Mouse (Mus musculus) embryonic facial prominence, embryonic 13.5 days (tissue): Measurements from ENCODE around the gene Plac9b. TPM values are rescaled to one million over a fixed set of nuclear protein-coding genes. Genes with fewer than 3 reads are reported as not detected.
A peak's percentile ranks its signal among the peaks of the same experiment; 100 is the strongest.
"Not testable (repeated sequence)": the region's sequence is repeated elsewhere in the genome, so short reads cannot be mapped to it uniquely, and the experiment has no call there.

ENCODE experiments used
- ATAC-seq: fragments of 200-750 bp; cut with Nextera tagmentation; 2 replicates; pipeline ENCODE4 v1.8.0; 2017; ENCODE audit warnings: low read depth; ENCODE audit not compliant: insufficient number of reproducible peaks, insufficient read depth, low FRiP score, low TSS enrichment
- H3K27ac ChIP-seq: fragments of 300-500 bp; sonication (generic); 2 replicates; pipeline ENCODE4 v1.5.1; 2015; ENCODE audit warnings: moderate library complexity, mild to moderate bottlenecking, inconsistent platforms
- H3K27me3 ChIP-seq: fragments of 300-500 bp; sonication (generic); 2 replicates; pipeline ENCODE4 v1.6.1; 2015; ENCODE audit warnings: mild to moderate bottlenecking, inconsistent platforms
- H3K36me3 ChIP-seq: fragments of 300-500 bp; sonication (generic); 2 replicates; pipeline ENCODE4 v1.6.1; 2015; ENCODE audit warnings: mild to moderate bottlenecking, inconsistent platforms
- H3K4me1 ChIP-seq: fragments of 300-500 bp; sonication (generic); 2 replicates; pipeline ENCODE4 v1.6.1; 2015; ENCODE audit warnings: inconsistent platforms
- H3K4me2 ChIP-seq: fragments of 300-500 bp; sonication (generic); 2 replicates; pipeline ENCODE4 v1.6.1; 2015; ENCODE audit warnings: moderate library complexity, mild to moderate bottlenecking, inconsistent platforms
- H3K4me3 ChIP-seq: fragments of 300-500 bp; sonication (generic); 2 replicates; pipeline ENCODE4 v1.5.1; 2015; ENCODE audit warnings: mild to moderate bottlenecking, inconsistent platforms
- H3K9ac ChIP-seq: fragments of 300-500 bp; sonication (generic); 2 replicates; pipeline ENCODE4 v1.6.1; 2015; ENCODE audit warnings: mild to moderate bottlenecking, inconsistent platforms
- H3K9me3 ChIP-seq: fragments of 300-500 bp; sonication (generic); 2 replicates; pipeline ENCODE4 v1.6.1; 2016; ENCODE audit warnings: inconsistent platforms
- WGBS: fragments of 180-500 bp; shearing (Covaris S2); methylation state at CpG from one replicate; pipeline ENCODE4 v1.1.7; 2015; ENCODE audit warnings: mixed read lengths; 5-methylcytosine and 5-hydroxymethylcytosine counted together
- polyA plus RNA-seq: library from polyadenylated mRNA; unstranded; fragments of >200 nt; fragmentation: Nextera tagmentation; extraction: Ambion mirVana; gene quantifications from 2 replicates; pipeline ENCODE4 v1.2.1, GENCODE M21; 2015

The Plac9b gene
- polyA plus RNA-seq = 4.0 and 5.3 TPM in 2 replicates

DNA sequence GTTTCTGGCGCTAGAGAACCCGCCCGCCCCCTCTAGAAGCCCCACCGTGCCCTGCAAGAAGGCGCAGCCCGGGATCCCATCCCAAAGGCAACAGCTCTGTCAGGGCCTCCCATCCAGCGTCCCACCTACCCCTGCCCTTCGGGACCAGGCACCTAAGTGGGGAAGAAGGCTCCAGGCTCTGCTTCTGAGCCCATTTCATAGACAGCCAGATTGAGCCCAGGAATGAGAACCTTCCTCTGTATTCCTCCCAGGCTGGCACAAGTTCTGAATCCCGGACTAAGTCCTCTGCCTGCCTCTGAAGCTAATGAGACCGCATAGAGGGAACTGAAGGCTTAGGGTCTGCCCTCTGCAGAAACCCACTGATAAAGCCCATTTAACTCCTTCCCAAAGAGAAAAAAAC, at the start of gene Plac9b:
TSS of gene Plac9b (minus strand) at position 101 of the 400 bp plus-strand sequence.
- not testable (repeated sequence) for H3K36me3 ChIP-seq, H3K27me3 ChIP-seq, ATAC-seq, H3K4me3 ChIP-seq, H3K9ac ChIP-seq, H3K4me1 ChIP-seq, H3K9me3 ChIP-seq, H3K4me2 ChIP-seq, H3K27ac ChIP-seq
- WGBS = no CpG with 5 or more reads among the region's 10 CpGs

DNA sequence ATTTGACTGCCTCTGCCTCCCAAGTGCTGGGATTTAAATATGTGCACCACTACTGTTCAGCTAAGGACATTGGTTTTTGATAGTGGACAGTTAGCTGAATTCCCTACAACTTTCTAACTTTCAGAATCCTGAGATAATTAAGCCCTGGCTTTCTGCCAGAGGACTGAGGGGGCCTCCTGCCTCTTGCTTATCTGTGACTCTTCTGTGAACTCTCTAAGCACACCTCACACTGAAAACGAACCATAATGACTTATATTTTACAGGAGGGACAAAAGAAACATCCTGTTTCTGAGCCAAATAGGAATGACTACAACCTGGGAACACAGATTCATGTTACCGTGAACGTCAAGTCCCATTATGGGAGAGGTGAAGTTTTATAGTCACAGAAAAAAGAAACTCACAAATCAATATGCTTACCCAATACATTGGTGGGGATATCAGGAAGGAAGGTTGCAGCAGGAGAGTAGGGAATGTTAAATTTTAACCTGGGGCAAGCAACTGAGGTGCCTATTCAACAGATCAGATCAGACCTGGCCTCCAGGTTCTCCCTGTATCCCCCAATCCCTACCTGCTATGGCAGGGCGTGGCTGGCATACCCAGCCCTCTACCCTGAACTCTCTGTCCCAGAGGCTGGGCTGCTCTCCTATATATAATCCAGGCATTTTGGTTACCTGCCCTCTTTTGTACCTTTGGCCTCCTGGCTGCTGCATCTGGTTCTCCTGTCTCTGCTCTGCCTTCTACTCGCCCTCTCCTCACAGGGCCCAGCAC, 34.1 kb upstream of the Plac9b start:
- not testable (repeated sequence) for H3K27ac ChIP-seq, H3K9me3 ChIP-seq, ATAC-seq, H3K4me3 ChIP-seq, H3K27me3 ChIP-seq, H3K36me3 ChIP-seq, H3K4me1 ChIP-seq, H3K4me2 ChIP-seq, H3K9ac ChIP-seq
- no CpG with 5 or more reads among the region's 5 CpGs for WGBS

DNA sequence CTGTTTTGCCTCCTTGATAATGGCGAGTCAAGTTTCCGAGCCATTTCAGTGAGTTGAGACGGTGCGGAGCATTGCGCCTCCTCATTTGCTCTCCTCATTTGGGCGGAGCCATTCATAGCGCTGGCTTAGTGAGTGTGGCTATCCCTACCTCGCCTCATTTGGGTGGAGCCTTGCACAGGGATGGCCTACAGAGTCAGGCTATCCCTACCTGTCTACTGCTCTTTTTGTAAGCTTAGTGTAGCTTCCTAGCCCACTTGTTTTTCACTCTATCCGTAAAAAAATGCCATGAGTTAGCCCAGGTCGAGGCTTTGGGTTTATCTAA, 24.6 kb upstream of the Plac9b start, which contains the start of gene Tmem254b:
TSS of gene Tmem254b (minus strand) at position 116 of the 322 bp plus-strand sequence.
- ATAC-seq, H3K9ac ChIP-seq, H3K36me3 ChIP-seq, H3K4me1 ChIP-seq, H3K4me3 ChIP-seq, H3K9me3 ChIP-seq, H3K27ac ChIP-seq, H3K4me2 ChIP-seq, H3K27me3 ChIP-seq: not testable (repeated sequence)
- whole genome bisulfite sequencing = no CpG with 5 or more reads among the region's 10 CpGs

DNA sequence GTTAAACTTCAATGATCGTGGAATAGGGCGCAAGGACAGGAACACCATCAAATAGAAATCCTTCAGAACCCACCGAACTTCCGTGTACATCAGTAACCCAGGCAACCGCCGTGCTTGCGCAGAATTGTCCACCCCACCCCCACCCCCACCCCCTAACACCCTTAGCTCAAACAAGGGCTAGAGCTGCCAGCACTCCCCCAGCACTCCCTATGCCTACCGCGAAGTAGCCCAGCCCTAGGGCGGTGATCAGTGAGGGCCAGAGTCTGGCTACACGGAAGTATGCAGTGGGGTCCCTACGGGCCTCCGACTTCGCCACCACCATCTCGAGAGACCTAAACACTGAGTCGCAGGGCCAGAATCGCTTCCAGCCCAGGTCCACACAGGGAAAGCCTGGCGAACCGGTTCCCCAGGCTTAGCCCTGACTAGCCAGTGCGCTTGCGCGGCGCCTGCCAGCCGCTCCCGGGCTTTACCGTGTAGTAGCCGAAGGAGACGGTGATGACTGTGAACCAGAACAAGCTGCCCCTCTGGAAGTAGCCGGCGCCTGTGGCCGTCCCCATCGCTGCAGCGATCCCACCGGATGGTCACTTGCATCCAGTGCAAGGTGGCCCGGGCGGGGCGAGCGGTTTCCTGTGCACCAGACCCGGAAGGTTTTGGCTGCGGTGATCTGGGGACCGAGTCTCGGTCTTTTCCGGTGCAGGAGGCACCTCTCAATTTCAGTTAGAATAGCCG, 24.1 kb upstream of the Plac9b start:
- not testable (repeated sequence) for H3K27me3 ChIP-seq, H3K27ac ChIP-seq, H3K4me3 ChIP-seq, H3K4me2 ChIP-seq, H3K4me1 ChIP-seq, H3K36me3 ChIP-seq, H3K9ac ChIP-seq, H3K9me3 ChIP-seq
- ATAC-seq = peak; percentile 71
- WGBS = no CpG with 5 or more reads among the region's 44 CpGs

DNA sequence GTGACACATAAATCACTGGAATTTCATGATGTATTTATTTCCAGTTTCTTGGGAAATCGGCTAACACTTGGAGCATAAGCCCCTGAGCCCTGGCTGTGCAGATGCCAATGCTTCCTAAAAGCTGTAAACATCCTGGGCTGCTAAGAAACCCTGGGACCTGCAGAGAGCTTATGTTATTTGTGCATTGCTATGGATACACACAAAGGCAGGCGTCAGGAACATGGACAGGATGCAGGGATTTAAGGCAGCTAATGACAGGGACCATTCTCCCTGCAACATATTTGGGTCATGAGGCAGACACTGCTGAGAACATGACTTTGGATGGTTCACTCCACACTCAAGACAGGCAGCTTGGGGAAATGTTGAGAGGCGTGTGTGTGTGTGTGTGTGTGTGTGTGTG, 15.6 kb upstream of the Plac9b start:
- not testable (repeated sequence) for H3K9me3 ChIP-seq, H3K36me3 ChIP-seq, H3K27me3 ChIP-seq, H3K9ac ChIP-seq, H3K4me1 ChIP-seq, H3K4me3 ChIP-seq, H3K27ac ChIP-seq, ATAC-seq, H3K4me2 ChIP-seq
- WGBS = no CpG with 5 or more reads among the region's 3 CpGs

DNA sequence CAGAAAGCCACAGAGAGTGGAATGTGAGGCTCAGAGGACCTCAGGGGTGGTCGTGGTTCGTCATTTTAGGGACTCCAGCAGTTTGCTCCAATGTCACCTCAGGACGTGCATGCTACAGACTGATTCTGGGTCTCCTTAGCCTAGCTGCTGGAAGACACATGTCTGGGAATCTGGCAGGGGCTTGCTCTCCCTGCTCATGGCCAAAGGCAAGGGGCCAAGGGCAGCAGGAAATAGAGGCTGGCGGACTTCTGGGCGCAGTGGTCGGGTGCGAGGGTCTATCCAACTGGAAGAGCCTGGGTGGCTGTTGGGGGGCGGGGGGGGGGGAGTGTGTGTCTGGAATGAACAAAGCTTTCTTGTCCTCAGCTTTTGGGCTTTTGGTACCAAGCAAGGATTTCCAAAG, 6.1 kb upstream of the Plac9b start:
- not testable (repeated sequence) for H3K36me3 ChIP-seq, ATAC-seq, H3K9me3 ChIP-seq, H3K4me3 ChIP-seq, H3K4me2 ChIP-seq, H3K4me1 ChIP-seq, H3K9ac ChIP-seq, H3K27ac ChIP-seq, H3K27me3 ChIP-seq
- no CpG with 5 or more reads among the region's 8 CpGs for WGBS

DNA sequence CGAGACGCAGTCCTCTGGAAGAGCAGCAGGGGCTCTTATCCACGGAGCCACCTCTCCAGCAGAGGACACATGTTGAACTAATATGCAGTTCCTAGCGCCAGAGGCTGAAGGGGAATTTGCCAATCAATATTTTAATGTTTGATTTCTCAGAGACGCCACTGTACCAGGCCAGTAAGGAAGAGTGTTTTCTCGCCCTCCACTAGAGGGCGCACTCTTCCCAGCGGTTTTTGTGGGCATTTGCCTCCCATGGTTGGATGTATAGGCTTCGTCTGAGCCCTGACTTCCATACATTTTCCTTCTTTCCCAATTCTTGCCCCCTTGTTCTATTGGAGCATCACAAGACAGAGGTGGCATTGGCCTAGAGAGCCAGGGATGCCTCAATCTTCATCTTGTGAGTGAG, 4.4 kb upstream of the Plac9b start:
- not testable (repeated sequence) for H3K27me3 ChIP-seq, H3K4me2 ChIP-seq, H3K36me3 ChIP-seq, ATAC-seq, H3K27ac ChIP-seq, H3K4me3 ChIP-seq, H3K9me3 ChIP-seq, H3K9ac ChIP-seq, H3K4me1 ChIP-seq
- WGBS = no CpG with 5 or more reads among the region's 9 CpGs

DNA sequence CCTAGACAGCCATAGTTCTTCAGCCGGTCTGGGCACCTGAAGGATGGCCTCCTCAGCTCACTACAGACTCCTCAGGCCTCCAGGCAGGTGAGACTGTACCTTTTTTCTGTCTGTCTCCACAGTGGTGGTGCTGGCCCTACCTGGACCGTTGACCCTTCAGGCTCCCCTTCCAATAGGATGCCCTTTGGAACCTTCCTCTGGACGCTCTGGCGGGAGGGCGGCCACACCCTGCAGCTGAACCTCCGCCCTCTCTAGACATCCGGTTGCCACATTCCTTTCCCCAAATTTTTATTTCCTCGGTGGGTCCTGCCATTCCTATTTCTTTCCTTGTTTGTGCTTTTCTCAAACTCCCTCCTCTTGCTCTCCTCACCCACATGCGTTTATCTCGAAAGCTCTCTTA, 620 bp downstream of the Plac9b start:
- no CpG with 5 or more reads among the region's 10 CpGs for WGBS

DNA sequence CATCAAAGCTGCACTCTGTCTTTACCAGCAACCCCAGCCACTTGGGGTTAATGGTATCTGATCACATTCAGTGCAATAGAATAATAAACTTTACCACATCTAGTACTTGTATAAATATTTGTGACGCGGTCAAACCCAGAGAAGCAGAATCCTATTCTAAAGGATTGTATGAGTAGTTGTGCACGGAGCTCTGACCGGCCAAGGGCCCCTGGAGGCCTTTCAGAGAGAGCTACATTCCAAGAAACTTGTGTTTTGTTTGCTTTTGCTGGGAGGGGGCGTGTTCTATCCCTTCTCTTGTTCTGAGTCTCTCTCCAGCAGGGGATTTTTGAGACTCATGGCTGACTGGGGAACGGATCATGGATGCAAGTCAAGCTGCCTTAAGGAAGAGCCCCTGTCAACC, 7.3 kb downstream of the Plac9b start:
- WGBS = no CpG with 5 or more reads among the region's 6 CpGs
- ATAC-seq = not testable (repeated sequence)

More for the DNA sequence above, 620 bp downstream of the Plac9b start:
- H3K4me3 ChIP-seq, ATAC-seq, H3K4me1 ChIP-seq, H3K9ac ChIP-seq, H3K36me3 ChIP-seq, H3K4me2 ChIP-seq, H3K27ac ChIP-seq, H3K9me3 ChIP-seq, H3K27me3 ChIP-seq: not testable (repeated sequence)

DNA sequence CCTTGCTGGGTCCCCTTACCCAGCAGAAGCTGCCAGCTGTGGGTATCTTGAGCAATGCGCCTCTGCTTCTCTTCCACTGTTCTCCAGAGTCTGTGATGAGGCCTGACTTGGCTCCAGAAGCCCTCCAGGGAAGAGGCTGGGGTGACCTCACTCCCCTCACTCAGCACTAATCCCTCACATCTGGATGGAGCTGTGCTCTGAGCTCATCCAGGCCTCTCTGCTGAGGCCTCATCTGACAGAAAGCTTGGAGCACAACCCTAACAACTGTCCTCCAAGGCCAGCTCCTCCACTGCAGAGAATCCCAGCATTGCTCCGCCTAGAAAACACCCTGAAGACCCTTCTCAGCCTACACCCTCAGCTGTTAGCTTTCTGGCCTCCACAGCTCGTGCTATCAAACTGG, 8.3 kb downstream of the Plac9b start:
- H3K4me3 ChIP-seq, ATAC-seq, H3K27me3 ChIP-seq, H3K9me3 ChIP-seq, H3K36me3 ChIP-seq, H3K27ac ChIP-seq, H3K4me1 ChIP-seq, H3K4me2 ChIP-seq, H3K9ac ChIP-seq: not testable (repeated sequence)
- no CpG with 5 or more reads among the region's 3 CpGs for WGBS

More for the DNA sequence above, 7.3 kb downstream of the Plac9b start:
- H3K27ac ChIP-seq, H3K36me3 ChIP-seq, H3K27me3 ChIP-seq, H3K9me3 ChIP-seq, H3K4me2 ChIP-seq, H3K9ac ChIP-seq, H3K4me3 ChIP-seq, H3K4me1 ChIP-seq: not testable (repeated sequence)

DNA sequence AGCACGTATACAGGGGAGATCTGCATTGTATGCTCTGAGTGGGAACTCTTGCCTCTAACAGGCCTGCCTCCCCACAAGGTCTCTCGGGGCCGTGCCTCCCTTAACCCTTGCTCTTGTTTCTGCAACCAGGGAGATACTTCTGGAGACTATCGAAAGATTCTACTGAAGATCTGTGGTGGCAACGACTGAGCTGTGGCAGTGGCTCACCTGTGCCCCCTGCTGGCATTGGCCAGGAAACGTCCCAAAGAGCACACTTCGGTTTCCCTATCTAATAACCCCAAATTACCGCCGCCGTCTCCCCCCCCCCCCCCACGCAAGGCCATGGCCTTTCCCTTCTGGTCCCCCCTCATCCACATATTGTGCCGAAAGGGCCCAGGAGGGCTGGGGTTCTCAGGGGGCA, 17.0 kb downstream of the Plac9b start:
- not testable (repeated sequence) for H3K27me3 ChIP-seq, H3K9ac ChIP-seq, H3K27ac ChIP-seq, H3K4me2 ChIP-seq, H3K36me3 ChIP-seq, ATAC-seq, H3K4me1 ChIP-seq, H3K4me3 ChIP-seq, H3K9me3 ChIP-seq
- WGBS = no CpG with 5 or more reads among the region's 12 CpGs

DNA sequence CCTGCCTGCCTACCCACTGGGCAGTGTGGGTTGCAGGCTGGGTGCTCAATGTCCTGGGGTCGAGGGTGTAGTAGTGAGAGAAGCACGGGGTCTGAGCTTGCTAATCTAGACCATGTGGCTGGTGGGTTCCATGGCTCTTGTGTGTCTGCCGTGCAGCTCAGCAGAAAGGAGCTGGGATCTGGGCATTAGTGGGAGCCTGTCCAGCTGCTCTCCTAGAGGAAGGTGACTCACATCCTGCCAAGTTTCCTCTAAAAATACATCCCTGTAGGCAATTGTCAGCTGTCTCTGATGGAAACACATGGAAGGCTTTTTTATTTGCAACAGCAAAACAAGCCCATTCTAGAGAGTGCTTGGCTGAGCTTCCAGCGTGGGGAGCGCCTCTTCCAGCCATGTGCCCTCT, 19.9 kb downstream of the Plac9b start:
- not testable (repeated sequence) for H3K27me3 ChIP-seq, H3K4me1 ChIP-seq, ATAC-seq, H3K4me2 ChIP-seq, H3K27ac ChIP-seq, H3K36me3 ChIP-seq, H3K9me3 ChIP-seq, H3K9ac ChIP-seq, H3K4me3 ChIP-seq
- WGBS = no CpG with 5 or more reads among the region's 5 CpGs
